Mouse (Mus musculus) midbrain, embryonic 15.5 days (tissue): ENCODE measurements around the gene Mrpl18. TPM values are rescaled to one million over a fixed set of nuclear protein-coding genes. Genes with fewer than 3 reads are reported as not detected.
"Not testable (repeated sequence)": the region's sequence is repeated elsewhere in the genome, so short reads cannot be mapped to it uniquely, and the experiment has no call there.

Experiments
- ATAC-seq: fragments of 200-750 bp; cut with Nextera tagmentation; replicated peaks from 2 replicates; pipeline ENCODE4 v1.8.0; 2017; ENCODE audit warnings: moderate TSS enrichment
- H3K27ac ChIP-seq: fragments of 300-500 bp; sonication (generic); 2 replicates; pipeline ENCODE4 v1.5.1; 2015; ENCODE audit warnings: mild to moderate bottlenecking, inconsistent platforms
- H3K27me3 ChIP-seq: fragments of 300-500 bp; sonication (generic); replicated peaks from 2 replicates; pipeline ENCODE4 v1.6.1; 2015; ENCODE audit warnings: inconsistent platforms
- H3K36me3 ChIP-seq: fragments of 300-500 bp; sonication (generic); replicated peaks from 2 replicates; pipeline ENCODE4 v1.6.1; 2015; ENCODE audit warnings: inconsistent platforms
- H3K4me1 ChIP-seq: fragments of 300-500 bp; sonication (generic); 2 replicates; pipeline ENCODE4 v1.6.1; 2015; ENCODE audit warnings: inconsistent platforms
- H3K4me2 ChIP-seq: fragments of 300-500 bp; sonication (generic); 2 replicates; pipeline ENCODE4 v1.6.1; 2015; ENCODE audit warnings: inconsistent platforms, mild to moderate bottlenecking, moderate library complexity
- H3K4me3 ChIP-seq: fragments of 300-500 bp; sonication (generic); 2 replicates; pipeline ENCODE4 v1.5.1; 2015; ENCODE audit warnings: mild to moderate bottlenecking, inconsistent platforms
- H3K9ac ChIP-seq: fragments of 300-500 bp; sonication (generic); 2 replicates; pipeline ENCODE4 v1.6.1; 2015; ENCODE audit warnings: mild to moderate bottlenecking, inconsistent platforms
- H3K9me3 ChIP-seq: fragments of 300-500 bp; sonication (generic); 2 replicates; pipeline ENCODE4 v1.6.1; 2016; ENCODE audit warnings: inconsistent platforms
- WGBS: fragments of 180-500 bp; shearing (Covaris S2); methylation state at CpG from one replicate; pipeline ENCODE4 v1.1.7; 2015; ENCODE audit warnings: mixed read lengths; 5-methylcytosine and 5-hydroxymethylcytosine counted together
- polyA plus RNA-seq: library from polyadenylated mRNA; unstranded; fragments of >200 nt; fragmentation: Nextera tagmentation; extraction: Ambion mirVana; gene quantifications from 2 replicates; pipeline ENCODE4 v1.2.1, GENCODE M21; 2015

The Mrpl18 gene
- 113 and 129 TPM in 2 replicates for polyA plus RNA-seq

GRCm38 (mm10) chr17:12915881-12916583 is at the start of gene Mrpl18:
Gene Mrpl18, minus strand, starts transcription at chr17:12916345.
- Histone ChIP-seq H3K36me3 (peaks cover 39% of the 10 kb centered on the region), H3K4me2 (peak within 1 kb of the TSS; percentile 79), H3K4me1 (peaks cover 21% of the 10 kb centered on the region), H3K9ac (peak within 1 kb of the TSS; percentile 84), H3K4me3 (peak within 1 kb of the TSS; percentile 62), H3K9me3 (no peaks in the 10 kb centered on the region), H3K27me3 (no peaks in the 10 kb centered on the region), H3K27ac (peak within 1 kb of the TSS; percentile 86)
- ATAC-seq: peak; percentile 99
- WGBS: under 1% methylated on average over 56 of the region's 56 CpGs

GRCm38 (mm10) chr17:12963476-12963875 is 47.3 kb upstream of the Mrpl18 start:
- H3K36me3 ChIP-seq: peaks cover 9% of the 10 kb centered on the region; the same call in 1 of the 2 replicates
- H3K9me3 ChIP-seq: no peaks in the 10 kb centered on the region
- H3K4me1 ChIP-seq: peaks cover 15% of the 10 kb centered on the region
- ATAC-seq: no peak
- 86% methylated on average over 3 of the region's 3 CpGs for WGBS
- H3K27me3 ChIP-seq: no peaks in the 10 kb centered on the region
- no peak overlapping the region for H3K9ac ChIP-seq
- H3K4me2 ChIP-seq: no peak overlapping the region
- no peak overlapping the region for H3K27ac ChIP-seq
- H3K4me3 ChIP-seq: no peak overlapping the region

GRCm38 (mm10) chr17:12960331-12960873 is 44.3 kb upstream of the Mrpl18 start, which contains the start of gene Acat2:
Gene Acat2, minus strand, starts transcription at chr17:12960747.
- Histone ChIP-seq H3K27ac (peak within 1 kb of the TSS; percentile 97), H3K4me2 (peak within 1 kb of the TSS; percentile 71), H3K27me3 (no peaks in the 10 kb centered on the region), H3K9ac (peak within 1 kb of the TSS; percentile 61), H3K4me3 (peak within 1 kb of the TSS; percentile 91), H3K4me1 (peaks cover 29% of the 10 kb centered on the region), H3K9me3 (no peaks in the 10 kb centered on the region), H3K36me3 (no peaks in the 10 kb centered on the region)
- ATAC-seq: peak; percentile 99
- under 1% methylated on average over 41 of the region's 42 CpGs for WGBS

GRCm38 (mm10) chr17:12959377-12959776 is 43.2 kb upstream of the Mrpl18 start:
- ATAC-seq, H3K9me3 ChIP-seq, H3K36me3 ChIP-seq, H3K9ac ChIP-seq, H3K27ac ChIP-seq, H3K27me3 ChIP-seq: not testable (repeated sequence)
- 3% methylated on average over 2 of the region's 2 CpGs for WGBS
- Histone ChIP-seq H3K4me3 (peak overlapping the region; percentile 31), H3K4me1 (peaks cover 29% of the 10 kb centered on the region), H3K4me2 (peak overlapping the region; percentile 53)

GRCm38 (mm10) chr17:12956664-12957063 is 40.5 kb upstream of the Mrpl18 start:
- 93% methylated on average over 8 of the region's 8 CpGs for WGBS
- no peak overlapping the region for H3K4me2 ChIP-seq
- peaks cover 15% of the 10 kb centered on the region for H3K36me3 ChIP-seq
- no peak for ATAC-seq
- H3K4me1 ChIP-seq: peaks cover 26% of the 10 kb centered on the region
- no peak overlapping the region for H3K27ac ChIP-seq
- no peaks in the 10 kb centered on the region for H3K27me3 ChIP-seq
- H3K9me3 ChIP-seq: no peaks in the 10 kb centered on the region
- no peak overlapping the region for H3K4me3 ChIP-seq
- no peak overlapping the region for H3K9ac ChIP-seq

GRCm38 (mm10) chr17:12949669-12950068 is 33.5 kb upstream of the Mrpl18 start:
- H3K27me3 ChIP-seq: no peaks in the 10 kb centered on the region
- no peak overlapping the region for H3K4me3 ChIP-seq
- no peak overlapping the region for H3K9ac ChIP-seq
- H3K4me1 ChIP-seq: no peaks in the 10 kb centered on the region
- no peak overlapping the region for H3K27ac ChIP-seq
- H3K9me3 ChIP-seq: no peaks in the 10 kb centered on the region
- peaks cover 55% of the 10 kb centered on the region for H3K36me3 ChIP-seq
- 94% methylated on average over 5 of the region's 5 CpGs for WGBS
- H3K4me2 ChIP-seq: no peak overlapping the region
- no peak for ATAC-seq

GRCm38 (mm10) chr17:12942459-12943162 is 26.5 kb upstream of the Mrpl18 start:
- Histone ChIP-seq H3K4me3 (no peak overlapping the region), H3K4me1 (peaks cover 4% of the 10 kb centered on the region; the same call in 1 of the 2 replicates), H3K4me2 (no peak overlapping the region), H3K9me3 (no peaks in the 10 kb centered on the region), H3K9ac (no peak overlapping the region), H3K27ac (no peak overlapping the region), H3K36me3 (peaks cover 39% of the 10 kb centered on the region), H3K27me3 (no peaks in the 10 kb centered on the region)
- 94% methylated on average over 6 of the region's 6 CpGs for WGBS
- ATAC-seq: no peak

GRCm38 (mm10) chr17:12941543-12942260 is 25.6 kb upstream of the Mrpl18 start:
- H3K4me3 ChIP-seq: no peak overlapping the region
- H3K36me3 ChIP-seq: peaks cover 36% of the 10 kb centered on the region
- no peak overlapping the region for H3K4me2 ChIP-seq
- no peaks in the 10 kb centered on the region for H3K9me3 ChIP-seq
- 81% methylated on average over 8 of the region's 8 CpGs for WGBS
- no peak for ATAC-seq
- H3K27ac ChIP-seq: no peak overlapping the region
- no peak overlapping the region for H3K9ac ChIP-seq
- H3K27me3 ChIP-seq: no peaks in the 10 kb centered on the region
- peaks cover 4% of the 10 kb centered on the region; the same call in 1 of the 2 replicates for H3K4me1 ChIP-seq

GRCm38 (mm10) chr17:12940151-12940805 is 24.1 kb upstream of the Mrpl18 start, which contains the start of gene Acat3:
Gene Acat3, minus strand, starts transcription at chr17:12940600.
- 12% methylated on average over 27 of the region's 27 CpGs for WGBS
- Histone ChIP-seq H3K27me3 (no peaks in the 10 kb centered on the region), H3K9me3 (no peaks in the 10 kb centered on the region), H3K27ac (no peak within 1 kb of the TSS), H3K4me1 (peaks cover 4% of the 10 kb centered on the region; the same call in 1 of the 2 replicates), H3K4me2 (peak within 1 kb of the TSS; percentile 44), H3K36me3 (peaks cover 27% of the 10 kb centered on the region; the same call in 1 of the 2 replicates), H3K4me3 (peak within 1 kb of the TSS; percentile 15; the same call in 1 of the 2 replicates), H3K9ac (no peak within 1 kb of the TSS)
- ATAC-seq: peak; percentile 35

GRCm38 (mm10) chr17:12939377-12940148 is 23.4 kb upstream of the Mrpl18 start:
- not testable (repeated sequence) for H3K9me3 ChIP-seq, H3K9ac ChIP-seq, H3K4me1 ChIP-seq, H3K27me3 ChIP-seq, H3K4me3 ChIP-seq, H3K27ac ChIP-seq
- Histone ChIP-seq H3K36me3 (peaks cover 21% of the 10 kb centered on the region; the same call in 1 of the 2 replicates), H3K4me2 (peak overlapping the region; percentile 44)
- 47% methylated on average over 3 of the region's 12 CpGs for WGBS
- ATAC-seq: peak; percentile 72

- no peaks in the 10 kb centered on the region for H3K9me3 ChIP-seq
- no peak overlapping the region for H3K4me2 ChIP-seq
- WGBS: 25% methylated on average over 2 of the region's 2 CpGs
- no peaks in the 10 kb centered on the region for H3K27me3 ChIP-seq
- ATAC-seq: no peak
- H3K27ac ChIP-seq: no peak overlapping the region
- H3K4me1 ChIP-seq: peaks cover 4% of the 10 kb centered on the region; the same call in 1 of the 2 replicates
- no peak overlapping the region for H3K9ac ChIP-seq
- peaks cover 11% of the 10 kb centered on the region; the same call in 1 of the 2 replicates for H3K36me3 ChIP-seq
- no peak overlapping the region for H3K4me3 ChIP-seq
Measured at GRCm38 (mm10) chr17:12938077-12938476, 21.9 kb upstream of the Mrpl18 start.
